Mouse (Mus musculus) forebrain, embryonic 16.5 days (tissue): ENCODE results near the gene Ergic2. TPM values are rescaled to one million over a fixed set of nuclear protein-coding genes. Genes with fewer than 3 reads are reported as not detected.

Experiments
- ATAC-seq: fragments of 200-750 bp; cut with Nextera tagmentation; 2 replicates; pipeline ENCODE4 v1.8.0; 2017; ENCODE audit warnings: mild to moderate bottlenecking, moderate library complexity
- H3K27ac ChIP-seq: fragments of 300-500 bp; sonication (generic); 2 replicates; pipeline ENCODE4 v1.5.1; 2014; ENCODE audit warnings: low read length, control low read depth
- H3K27me3 ChIP-seq: fragments of 300-500 bp; sonication (generic); replicated peaks from 2 replicates; pipeline ENCODE4 v1.6.1; 2014; ENCODE audit warnings: low read length; ENCODE audit not compliant: control insufficient read depth, insufficient read depth
- H3K36me3 ChIP-seq: fragments of 300-500 bp; sonication (generic); 2 replicates; pipeline ENCODE4 v1.6.1; 2014; ENCODE audit not compliant: control insufficient read depth, insufficient read depth
- H3K4me1 ChIP-seq: fragments of 300-500 bp; sonication (generic); replicated peaks from 2 replicates; pipeline ENCODE4 v1.6.1; 2014; ENCODE audit warnings: low read length; ENCODE audit not compliant: control insufficient read depth, insufficient read depth
- H3K4me2 ChIP-seq: fragments of 300-500 bp; sonication (generic); 2 replicates; pipeline ENCODE4 v1.6.1; 2014; ENCODE audit warnings: mild to moderate bottlenecking, low read length, control low read depth
- H3K4me3 ChIP-seq: fragments of 300-500 bp; sonication (generic); replicated peaks from 2 replicates; pipeline ENCODE4 v1.5.1; 2014; ENCODE audit warnings: mild to moderate bottlenecking, low read length, control low read depth
- H3K9ac ChIP-seq: fragments of 300-500 bp; sonication (generic); replicated peaks from 2 replicates; pipeline ENCODE4 v1.6.1; 2014; ENCODE audit warnings: low read depth, low read length, control low read depth
- H3K9me3 ChIP-seq: fragments of 300-500 bp; sonication (generic); 2 replicates; pipeline ENCODE4 v1.6.1; 2016; ENCODE audit warnings: low read length; ENCODE audit not compliant: control insufficient read depth
- WGBS: fragments of 180-500 bp; shearing (Covaris S2); extraction: QIAGEN DNeasy Blood & Tissue Kit; methylation state at CpG from one replicate; pipeline ENCODE4 v1.1.7; 2014; 5-methylcytosine and 5-hydroxymethylcytosine counted together
- polyA plus RNA-seq: library from polyadenylated mRNA; unstranded; fragments of >200 nt; fragmentation: Nextera tagmentation; extraction: Ambion mirVana; gene quantifications from 2 replicates; pipeline ENCODE4 v1.2.1, GENCODE M21; 2015

The Ergic2 gene
- polyA plus RNA-seq, result 195 and 213 TPM in 2 replicates

DNA sequence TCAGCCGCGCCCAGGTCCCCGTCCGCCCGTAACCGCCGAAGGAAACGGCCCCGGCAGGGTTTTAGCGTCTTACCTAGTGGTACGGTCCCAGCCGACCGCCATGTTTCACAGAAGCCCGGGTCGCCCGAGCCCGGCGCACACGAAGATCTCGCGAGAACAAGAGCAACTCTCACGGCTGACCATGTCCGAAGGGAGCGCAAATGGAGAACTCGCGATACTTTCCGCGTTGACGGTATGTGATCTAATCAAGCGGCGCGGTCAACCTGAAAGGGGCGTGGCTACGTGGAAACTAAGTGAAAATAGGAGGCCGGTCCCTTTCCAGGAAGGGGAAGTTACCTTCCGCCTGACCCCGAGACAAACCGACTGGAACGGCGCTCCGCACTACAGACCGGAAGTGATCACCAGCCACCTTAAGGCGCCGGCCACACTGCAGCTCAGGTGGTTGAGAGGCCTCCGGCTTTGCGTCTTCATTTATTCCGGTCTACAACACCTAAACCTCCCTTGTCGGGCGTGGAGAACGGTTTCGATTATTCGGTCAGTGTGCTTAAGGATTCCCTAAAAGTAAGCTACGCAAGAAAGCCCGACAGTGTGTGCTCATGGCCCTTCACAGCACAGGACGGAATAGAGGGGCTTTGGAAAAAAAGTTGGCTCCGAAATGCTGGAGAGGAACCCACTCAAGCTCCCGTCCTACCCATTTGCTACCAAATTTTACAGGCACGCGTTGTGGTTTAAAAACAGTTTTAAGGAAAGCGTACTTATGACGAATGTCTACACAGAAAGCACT lies at the start of gene Ergic2:
TSS of gene Ergic2 (minus strand) at position 478 of the 784 bp plus-strand sequence.
- Histone ChIP-seq H3K27me3 (no peaks in the 10 kb centered on the region), H3K36me3 (no peaks in the 10 kb centered on the region), H3K4me3 (peak within 1 kb of the TSS; percentile 98), H3K4me2 (peak within 1 kb of the TSS; percentile 85), H3K27ac (peak within 1 kb of the TSS; percentile 80), H3K9me3 (no peaks in the 10 kb centered on the region), H3K9ac (peak within 1 kb of the TSS; percentile 97), H3K4me1 (peaks cover 11% of the 10 kb centered on the region)
- peak; percentile 99 for ATAC-seq
- WGBS, result under 1% methylated on average over 60 of the region's 61 CpGs

DNA sequence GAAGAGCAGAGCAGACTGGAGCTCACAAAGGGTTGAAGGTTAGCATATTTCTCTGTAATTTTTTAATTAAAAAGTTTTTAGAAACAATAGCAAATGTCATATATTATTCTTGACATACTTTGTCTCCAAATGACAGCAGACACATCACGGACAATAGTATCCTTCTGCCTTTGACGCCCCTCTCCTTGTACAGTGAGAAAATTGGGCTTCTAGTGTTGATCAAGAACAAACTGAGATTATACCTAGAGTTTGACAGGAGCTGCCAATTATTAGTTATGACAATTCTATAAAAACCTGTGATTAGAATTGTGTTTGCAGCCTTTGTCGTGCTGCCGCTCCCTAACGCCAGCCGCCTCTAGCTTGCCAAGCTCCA lies 48.5 kb upstream of the Ergic2 start:
- Histone ChIP-seq H3K27ac (peak overlapping the region; percentile 59; the same call in 1 of the 2 replicates), H3K4me1 (peaks cover 4% of the 10 kb centered on the region), H3K9ac (no peak overlapping the region), H3K36me3 (no peaks in the 10 kb centered on the region), H3K9me3 (no peaks in the 10 kb centered on the region), H3K27me3 (no peaks in the 10 kb centered on the region), H3K4me3 (no peak overlapping the region), H3K4me2 (no peak overlapping the region)
- WGBS, result 87% methylated on average over 6 of the region's 6 CpGs
- ATAC-seq, result peak; percentile 18; the same call in 1 of the 2 replicates

DNA sequence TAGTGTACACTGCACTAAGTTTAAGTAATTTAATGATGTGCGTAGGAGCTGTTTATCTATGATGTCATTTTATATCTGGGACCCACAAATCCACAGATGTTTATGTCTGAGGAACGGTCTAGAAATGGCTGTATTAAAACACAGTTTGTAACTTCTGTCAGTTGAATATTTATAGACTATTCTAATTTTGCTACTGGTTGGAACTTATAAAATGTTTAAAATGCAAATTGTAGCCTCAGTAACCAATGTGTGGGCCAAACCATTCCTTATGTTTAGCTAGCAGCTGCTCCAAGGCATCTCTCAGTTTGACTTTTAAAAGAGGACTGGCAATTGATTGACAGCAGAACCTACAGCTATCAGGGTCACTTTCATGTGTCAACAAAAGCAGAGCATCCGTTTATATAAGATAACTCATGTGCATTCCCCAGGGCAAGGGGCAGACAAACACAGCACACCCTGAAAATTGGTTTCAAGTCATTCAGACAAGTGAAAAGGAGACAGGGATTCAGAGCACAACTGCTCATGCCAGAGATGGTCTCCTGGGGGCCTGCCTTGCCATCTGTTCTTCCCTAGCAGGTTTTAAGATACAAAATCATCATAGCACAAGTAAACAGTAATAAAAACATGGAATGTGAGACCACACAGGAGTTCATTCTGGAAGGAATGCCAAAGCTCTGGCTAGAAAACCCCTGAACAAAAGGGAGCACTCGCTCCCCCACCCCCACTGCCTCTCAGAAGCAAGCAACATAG lies 48.0 kb upstream of the Ergic2 start:
- Histone ChIP-seq H3K4me2 (no peak overlapping the region), H3K9ac (no peak overlapping the region), H3K27ac (peak overlapping the region; percentile 59), H3K4me3 (no peak overlapping the region), H3K4me1 (peaks cover 4% of the 10 kb centered on the region), H3K9me3 (no peaks in the 10 kb centered on the region), H3K36me3 (no peaks in the 10 kb centered on the region), H3K27me3 (no peaks in the 10 kb centered on the region)
- ATAC-seq, result peak; percentile 89
- WGBS, result 32% methylated on average over 4 of the region's 4 CpGs

DNA sequence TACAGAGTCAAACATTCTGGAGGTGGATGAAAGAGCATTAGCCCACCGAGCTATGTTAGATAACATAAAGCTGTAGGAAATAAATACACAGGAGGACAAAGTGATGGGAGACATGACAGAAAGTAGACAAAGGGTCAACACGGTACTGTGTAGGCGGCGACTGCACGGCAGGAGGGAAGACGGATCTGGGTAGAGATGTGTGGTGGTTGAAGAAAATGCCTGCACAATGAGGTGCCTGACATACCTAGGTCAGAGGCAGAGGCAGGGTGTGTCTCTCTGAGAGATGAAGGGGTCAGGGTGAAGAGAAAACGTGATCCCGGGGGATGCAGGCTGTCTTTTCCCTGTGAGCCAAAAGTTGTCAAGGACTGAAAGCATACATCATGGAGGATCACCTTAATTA lies 46.9 kb upstream of the Ergic2 start:
- H3K4me3 ChIP-seq, result no peak overlapping the region
- peaks cover 4% of the 10 kb centered on the region for H3K4me1 ChIP-seq
- H3K9me3 ChIP-seq, result no peaks in the 10 kb centered on the region
- WGBS, result 88% methylated on average over 8 of the region's 8 CpGs
- no peak overlapping the region for H3K9ac ChIP-seq
- H3K27ac ChIP-seq, result no peak overlapping the region
- H3K4me2 ChIP-seq, result no peak overlapping the region
- ATAC-seq, result no peak
- H3K36me3 ChIP-seq, result no peaks in the 10 kb centered on the region
- H3K27me3 ChIP-seq, result no peaks in the 10 kb centered on the region

GRCm38 (mm10) chr6:148257805-148258204 lies 45.6 kb upstream of the Ergic2 start:
- ATAC-seq, result no peak
- H3K4me2 ChIP-seq, result no peak overlapping the region

GRCm38 (mm10) chr6:148256109-148256508 lies 43.9 kb upstream of the Ergic2 start:
- Histone ChIP-seq H3K9ac (no peak overlapping the region), H3K27ac (no peak overlapping the region), H3K27me3 (no peaks in the 10 kb centered on the region), H3K36me3 (no peaks in the 10 kb centered on the region), H3K4me3 (no peak overlapping the region), H3K9me3 (no peaks in the 10 kb centered on the region), H3K4me1 (peaks cover 4% of the 10 kb centered on the region), H3K4me2 (no peak overlapping the region)
- 82% methylated on average over 3 of the region's 3 CpGs for WGBS
- ATAC-seq, result no peak

More at GRCm38 (mm10) chr6:148257805-148258204, 45.6 kb upstream of the Ergic2 start:
- peaks cover 4% of the 10 kb centered on the region for H3K4me1 ChIP-seq
- no peaks in the 10 kb centered on the region for H3K27me3 ChIP-seq
- no peaks in the 10 kb centered on the region for H3K36me3 ChIP-seq
- no peak overlapping the region for H3K27ac ChIP-seq
- H3K9ac ChIP-seq, result no peak overlapping the region
- no peak overlapping the region for H3K4me3 ChIP-seq
- H3K9me3 ChIP-seq, result no peaks in the 10 kb centered on the region
- WGBS, result 97% methylated on average over 2 of the region's 2 CpGs

GRCm38 (mm10) chr6:148255395-148256053 lies 43.4 kb upstream of the Ergic2 start:
- H3K4me3 ChIP-seq, result no peak overlapping the region
- 80% methylated on average over 1 of the region's 1 CpGs for WGBS
- no peak overlapping the region for H3K9ac ChIP-seq
- H3K4me1 ChIP-seq, result peaks cover 4% of the 10 kb centered on the region
- no peaks in the 10 kb centered on the region for H3K27me3 ChIP-seq
- no peak overlapping the region for H3K27ac ChIP-seq
- no peaks in the 10 kb centered on the region for H3K9me3 ChIP-seq
- ATAC-seq, result no peak
- no peaks in the 10 kb centered on the region for H3K36me3 ChIP-seq
- no peak overlapping the region for H3K4me2 ChIP-seq

GRCm38 (mm10) chr6:148249221-148249620 lies 37.0 kb upstream of the Ergic2 start:
- Histone ChIP-seq H3K4me1 (no peaks in the 10 kb centered on the region), H3K9me3 (no peaks in the 10 kb centered on the region), H3K9ac (no peak overlapping the region), H3K4me3 (no peak overlapping the region), H3K27ac (no peak overlapping the region), H3K36me3 (0 out of 2 replicates have a peak, but pooled peaks cover 2% of the 10 kb centered on the region), H3K27me3 (no peaks in the 10 kb centered on the region), H3K4me2 (no peak overlapping the region)
- WGBS, result 76% methylated on average over 3 of the region's 3 CpGs
- ATAC-seq, result peak; percentile 13; the same call in 1 of the 2 replicates

GRCm38 (mm10) chr6:148248625-148249024 lies 36.5 kb upstream of the Ergic2 start:
- Histone ChIP-seq H3K27me3 (no peaks in the 10 kb centered on the region), H3K4me3 (no peak overlapping the region), H3K9me3 (no peaks in the 10 kb centered on the region), H3K9ac (no peak overlapping the region), H3K27ac (no peak overlapping the region), H3K4me1 (no peaks in the 10 kb centered on the region), H3K4me2 (no peak overlapping the region), H3K36me3 (0 out of 2 replicates have a peak, but pooled peaks cover 3% of the 10 kb centered on the region)
- 0 out of 2 replicates have a peak, but pooled peaks have one; percentile 58 for ATAC-seq
- WGBS, result 36% methylated on average over 2 of the region's 2 CpGs
